Mouse (Mus musculus) MEL (cell line): ENCODE measurements around the gene Zfp825. TPM values are rescaled to one million over a fixed set of nuclear protein-coding genes. Genes with fewer than 3 reads are reported as not detected.
"Not testable (repeated sequence)": the region's sequence is repeated elsewhere in the genome, so short reads cannot be mapped to it uniquely, and the experiment has no call there.

Experiments
- DNase-seq: peaks from one replicate; pipeline ENCODE4 v3.0.0; 2011; ENCODE audit warnings: low read depth, low spot score
- H3K27ac ChIP-seq: 2 replicates; pipeline ENCODE4 v1.5.1; 2012; ENCODE audit warnings: low read depth, mild to moderate bottlenecking, control low read depth, low read length, moderate library complexity; ENCODE audit not compliant: control insufficient read depth
- H3K27me3 ChIP-seq, 2 experiments: fragments of 150-350 bp in 1 of 2; sonication (generic) in 1 of 2; 2 replicates each; pipeline ENCODE4 v1.6.1; 2012; ENCODE audit warnings: low read length in 2 of 2, mild to moderate bottlenecking in 2 of 2, improper control_type of control experiment in 1 of 2, moderate library complexity in 1 of 2; ENCODE audit not compliant: insufficient read depth in 2 of 2, control insufficient read depth in 1 of 2
- H3K36me3 ChIP-seq, 2 experiments: 2 replicates each; pipeline ENCODE4 v1.6.1; 2012 to 2014; ENCODE audit warnings: low read length in 2 of 2, improper control_type of control experiment in 1 of 2, inconsistent platforms in 1 of 2, mild to moderate bottlenecking in 1 of 2; ENCODE audit not compliant: insufficient read depth in 2 of 2, control insufficient read depth in 1 of 2
- H3K4me1 ChIP-seq, 2 experiments: fragments of 150-350 bp in 1 of 2; sonication (generic) in 1 of 2; 2 replicates each; pipeline ENCODE4 v1.6.1; 2012; ENCODE audit warnings: low read length in 2 of 2, improper control_type of control experiment in 1 of 2, mild to moderate bottlenecking in 1 of 2; ENCODE audit not compliant: insufficient read depth in 2 of 2, control insufficient read depth in 1 of 2
- H3K4me3 ChIP-seq, 2 experiments: fragments of 150-350 bp in 1 of 2; sonication (generic) in 1 of 2; 2 replicates each; pipeline ENCODE4 v1.5.1; 2012; ENCODE audit warnings: low read depth in 2 of 2, low read length in 2 of 2, mild to moderate bottlenecking in 2 of 2, moderate library complexity in 2 of 2, control low read depth in 1 of 2, improper control_type of control experiment in 1 of 2; ENCODE audit not compliant: control insufficient read depth in 1 of 2, insufficient read depth in 1 of 2
- H3K79me2 ChIP-seq: 2 replicates; pipeline ENCODE4 v1.6.1; 2012; ENCODE audit warnings: mild to moderate bottlenecking, low read length, moderate library complexity; ENCODE audit not compliant: control insufficient read depth, poor library complexity, insufficient read depth
- H3K9ac ChIP-seq: 2 replicates; pipeline ENCODE4 v1.6.1; 2012; ENCODE audit warnings: low read depth, mild to moderate bottlenecking, control low read depth, low read length, moderate library complexity; ENCODE audit not compliant: control insufficient read depth, poor library complexity, severe bottlenecking
- H3K9me3 ChIP-seq: fragments of 150-350 bp; sonication (generic); replicated peaks from 2 replicates; pipeline ENCODE4 v1.6.1; 2012; ENCODE audit warnings: mild to moderate bottlenecking, low read length, improper control_type of control experiment, moderate library complexity; ENCODE audit not compliant: insufficient read depth
- BHLHE40 ChIP-seq: IDR thresholded peaks from 2 replicates; pipeline ENCODE4 v1.6.1; 2012; ENCODE audit warnings: low read depth, mild to moderate bottlenecking, inconsistent platforms, low read length, improper control_type of control experiment, borderline replicate concordance
- CTCF ChIP-seq, 3 experiments: IDR thresholded peaks in 2 of 3; conservative IDR thresholded peaks in 1 of 3; 2 replicates each; pipeline ENCODE4 v1.5.1; 2011 to 2012; ENCODE audit warnings: low read length in 3 of 3, low read depth in 2 of 3, mild to moderate bottlenecking in 2 of 3, improper control_type of control experiment in 1 of 3, inconsistent platforms in 1 of 3, mixed read lengths in 1 of 3, moderate library complexity in 1 of 3; ENCODE audit not compliant: control insufficient read depth in 1 of 3, insufficient read depth in 1 of 3, poor library complexity in 1 of 3, severe bottlenecking in 1 of 3
- GATA1 ChIP-seq: IDR thresholded peaks from 2 replicates; pipeline ENCODE4 v1.6.1; 2011; ENCODE audit warnings: low read depth, low read length, improper control_type of control experiment
- KAT2A ChIP-seq: conservative IDR thresholded peaks from 2 replicates; pipeline ENCODE4 v1.6.1; 2012; ENCODE audit warnings: low read depth, low read length, improper control_type of control experiment, inconsistent platforms
- MAFK ChIP-seq: IDR thresholded peaks from 2 replicates; pipeline ENCODE4 v1.6.1; 2011; ENCODE audit warnings: low read depth, mild to moderate bottlenecking, low read length, improper control_type of control experiment, borderline replicate concordance
- MAZ ChIP-seq: IDR thresholded peaks from 2 replicates; pipeline ENCODE4 v1.6.1; 2012; ENCODE audit warnings: low read depth, mild to moderate bottlenecking, inconsistent platforms, low read length, improper control_type of control experiment
- MYB ChIP-seq: IDR thresholded peaks from 2 replicates; pipeline ENCODE4 v1.6.1; 2011; ENCODE audit warnings: mild to moderate bottlenecking, low read depth, low read length, improper control_type of control experiment
- MYC ChIP-seq: IDR thresholded peaks from 2 replicates; pipeline ENCODE4 v1.6.1; 2011; ENCODE audit warnings: low read depth, mild to moderate bottlenecking, low read length, improper control_type of control experiment, moderate library complexity
- POLR2A ChIP-seq, 2 experiments: IDR thresholded peaks; 2 replicates each; pipeline ENCODE4 v1.6.1; 2011 to 2012; ENCODE audit warnings: low read length in 2 of 2, mild to moderate bottlenecking in 2 of 2, control low read depth in 1 of 2, improper control_type of control experiment in 1 of 2, low read depth in 1 of 2, moderate library complexity in 1 of 2; ENCODE audit not compliant: control insufficient read depth in 1 of 2, insufficient read depth in 1 of 2, poor library complexity in 1 of 2
- POLR2AphosphoS2 ChIP-seq: IDR thresholded peaks from 2 replicates; pipeline ENCODE4 v1.6.1; 2011; ENCODE audit warnings: low read length, improper control_type of control experiment
- RAD21 ChIP-seq: IDR thresholded peaks from 2 replicates; pipeline ENCODE4 v1.6.1; 2011; ENCODE audit warnings: mild to moderate bottlenecking, low read depth, low read length, improper control_type of control experiment
- SMC3 ChIP-seq: IDR thresholded peaks from 2 replicates; pipeline ENCODE4 v1.6.1; 2011; ENCODE audit warnings: low read depth, low read length, improper control_type of control experiment
- TCF12 ChIP-seq: IDR thresholded peaks from 2 replicates; pipeline ENCODE4 v1.6.1; 2014; ENCODE audit warnings: low read depth, mild to moderate bottlenecking, inconsistent platforms, low read length, improper control_type of control experiment, moderate library complexity
- UBTF ChIP-seq: IDR thresholded peaks from 2 replicates; pipeline ENCODE4 v1.6.1; 2012; ENCODE audit warnings: low read depth, mild to moderate bottlenecking, inconsistent platforms, low read length, improper control_type of control experiment, moderate library complexity, borderline replicate concordance; ENCODE audit not compliant: insufficient read depth
- USF2 ChIP-seq, 2 experiments: IDR thresholded peaks; 2 replicates each; pipeline ENCODE4 v1.6.1; 2011 to 2012; ENCODE audit warnings: improper control_type of control experiment in 2 of 2, low read length in 2 of 2, borderline replicate concordance in 1 of 2, inconsistent platforms in 1 of 2, low read depth in 1 of 2, mild to moderate bottlenecking in 1 of 2; ENCODE audit not compliant: insufficient read depth in 1 of 2
- ZC3H11A ChIP-seq: IDR thresholded peaks from 2 replicates; pipeline ENCODE4 v1.6.1; 2012; ENCODE audit warnings: low read depth, mild to moderate bottlenecking, inconsistent platforms, low read length, improper control_type of control experiment
- ZMIZ1 ChIP-seq: IDR thresholded peaks from 2 replicates; pipeline ENCODE4 v1.6.1; 2012; ENCODE audit warnings: low read depth, mild to moderate bottlenecking, inconsistent platforms, low read length, improper control_type of control experiment, moderate library complexity
- polyA plus RNA-seq, 2 experiments: library from polyadenylated mRNA; stranded (reverse) in 1 of 2; unstranded in 1 of 2; fragments of >175 nt in 1 of 2; fragments of >200 nt in 1 of 2; gene quantifications; 2 replicates each; pipeline versions ENCODE4 v1.2.1 to v1.2.4; 2012; ENCODE audit warnings: low replicate concordance in 2 of 2, low read depth in 1 of 2; ENCODE audit not compliant: insufficient read length in 2 of 2, insufficient read depth in 1 of 2, missing spikeins in 1 of 2
- total RNA-seq: library from RNA; depleted of rRNA; stranded (reverse); fragments of 300-350 nt; gene quantifications from 2 replicates; pipeline ENCODE4 v1.2.3, GENCODE M21; 2012

Zfp825 gene
- total and polyA plus RNA-seq, 3 experiments: 4.4 to 426 (median 5.5) TPM

- TF ChIP-seq SMC3 (peak; percentile 68), CTCF (IDR thresholded peaks at IDR 0.05 in 2 of 3, conservative IDR thresholded peaks at IDR 0.05 in 1 of 3; ENCODE audit: control insufficient read depth in 1 of 3, insufficient read depth in 1 of 3, low read depth in 2 of 3, low read length in 3 of 3, poor library complexity in 1 of 3, severe bottlenecking in 1 of 3) (peak; percentile 35 to 54 (median 50)), ZC3H11A (peak; percentile 18; the same call in 1 of the 2 replicates), RAD21 (peak; percentile 44)
- not testable (repeated sequence) for H3K27me3 ChIP-seq, H3K9me3 ChIP-seq, H3K4me1 ChIP-seq, H3K79me2 ChIP-seq, H3K27ac ChIP-seq, H3K9ac ChIP-seq, H3K36me3 ChIP-seq, H3K4me3 ChIP-seq
- peak; percentile 70 for DNase-seq
Observed at GRCm38 (mm10) chr13:74534864-74535263, 41.1 kb upstream of the Zfp825 start.

- Histone ChIP-seq H3K4me3 (no peak overlapping the region), H3K27me3 (no peaks in the 10 kb centered on the region), H3K9me3 (no peaks in the 10 kb centered on the region), H3K79me2 (no peaks in the 10 kb centered on the region), H3K9ac (no peak overlapping the region), H3K27ac (no peak overlapping the region), H3K36me3 (no peaks in the 10 kb centered on the region), H3K4me1 (no peaks in the 10 kb centered on the region)
- TF ChIP-seq MAZ (no peak), MYB (no peak), KAT2A (no peak), BHLHE40 (no peak), MYC (no peak), RAD21 (no peak), ZMIZ1 (no peak), MAFK (no peak), GATA1 (no peak), USF2 (IDR thresholded peaks at IDR 0.05; ENCODE audit: borderline replicate concordance in 1 of 2, insufficient read depth in 1 of 2, low read depth in 1 of 2, low read length in 2 of 2) (no peak), TCF12 (no peak), UBTF (no peak), POLR2A (IDR thresholded peaks at IDR 0.05; ENCODE audit: control insufficient read depth in 1 of 2, insufficient read depth in 1 of 2, low read depth in 1 of 2, low read length in 2 of 2, poor library complexity in 1 of 2) (no peak), POLR2AphosphoS2 (no peak)
- DNase-seq: no peak
Observed at GRCm38 (mm10) chr13:74534096-74534495, 40.3 kb upstream of the Zfp825 start.

- H3K79me2 ChIP-seq, H3K4me1 ChIP-seq, DNase-seq, H3K27me3 ChIP-seq, H3K9me3 ChIP-seq, H3K4me3 ChIP-seq, H3K27ac ChIP-seq, H3K36me3 ChIP-seq, H3K9ac ChIP-seq: not testable (repeated sequence)
Observed at GRCm38 (mm10) chr13:74531251-74531650, 37.5 kb upstream of the Zfp825 start.

- not testable (repeated sequence) for H3K27ac ChIP-seq, H3K79me2 ChIP-seq, H3K36me3 ChIP-seq, H3K27me3 ChIP-seq, H3K9me3 ChIP-seq, DNase-seq, H3K4me3 ChIP-seq, H3K4me1 ChIP-seq, H3K9ac ChIP-seq
Observed at GRCm38 (mm10) chr13:74529372-74529715, 35.6 kb upstream of the Zfp825 start.
